Mouse (Mus musculus) left cerebral cortex, postnatal 14 days (tissue): Measurements from ENCODE around the gene Fgfr4. TPM values are rescaled to one million over a fixed set of nuclear protein-coding genes. Genes with fewer than 3 reads are reported as not detected.
"Not testable (repeated sequence)": the region's sequence is repeated elsewhere in the genome, so short reads cannot be mapped to it uniquely, and the experiment has no call there.

ENCODE experiments used
- DNase-seq, 2 experiments: peaks; one replicate each; pipeline ENCODE4 v3.0.0; 2021 to 2022; ENCODE audit warnings: low spot score in 2 of 2, mixed read lengths in 1 of 2
- intact Hi-C: fragments of 180-260 bp; cut with DNase I; formaldehyde crosslinking; loops from one replicate; pipeline ENCODE4 v1.15.1; 2025
- total RNA-seq, 2 experiments: library from RNA; stranded (reverse); gene quantifications; 2 replicates each; pipeline ENCODE4 v1.2.3; 2021

Gene Fgfr4
- total RNA-seq, 2 experiments from 2014 or later, result 0.11 to 0.25 TPM

GRCm38 (mm10) chr13:55168958-55169369 lies 16.5 kb downstream of the Fgfr4 start:
- intact Hi-C loops, result no loop called here
- DNase-seq, result peak; percentile 37 to 48

- intact Hi-C loops, result loop anchor here (5.0 kb wide), 1 partner anchor 64 kb away; the partner anchor contains the start of gene Zfp346
- DNase-seq, result peak; percentile 45 to 69
Measured at GRCm38 (mm10) chr13:55171517-55172335, 19.3 kb downstream of the Fgfr4 start.

GRCm38 (mm10) chr13:55172336-55172770 lies 19.9 kb downstream of the Fgfr4 start:
- intact Hi-C loops, result loop anchor here (5.0 kb wide), 1 partner anchor 65 kb away; the partner anchor contains the start of gene Zfp346
- no peak for DNase-seq

GRCm38 (mm10) chr13:55174347-55174746 lies 21.9 kb downstream of the Fgfr4 start:
- intact Hi-C loops, result loop anchor here (5.0 kb wide), 1 partner anchor 67 kb away; the partner anchor contains the start of gene Zfp346
- no peak for DNase-seq

GRCm38 (mm10) chr13:55176265-55176664 lies 23.8 kb downstream of the Fgfr4 start:
- intact Hi-C loops, result loop anchor here (5.0 kb wide), 1 partner anchor 39 kb away; no protein-coding TSS in a partner anchor
- DNase-seq, result no peak

GRCm38 (mm10) chr13:55177903-55178496 lies 25.6 kb downstream of the Fgfr4 start:
- DNase-seq, result no peak
- intact Hi-C loops, result loop anchor here (2.0 to 5.0 kb wide), 2 partner anchors 41 to 379 kb away; no protein-coding TSS in a partner anchor

GRCm38 (mm10) chr13:55178556-55178955 lies 26.1 kb downstream of the Fgfr4 start:
- intact Hi-C loops, result loop anchor here (2.0 to 5.0 kb wide), 2 partner anchors 41 to 380 kb away; no protein-coding TSS in a partner anchor
- peak; percentile 71 to 79 for DNase-seq

- DNase-seq, result no peak
- intact Hi-C loops, result loop anchor here (2.0 to 5.0 kb wide), 2 partner anchors 42 to 381 kb away; no protein-coding TSS in a partner anchor
Measured at GRCm38 (mm10) chr13:55179591-55179990, 27.2 kb downstream of the Fgfr4 start.

GRCm38 (mm10) chr13:55181786-55182172 lies 29.3 kb downstream of the Fgfr4 start:
- intact Hi-C loops, result no loop called here

GRCm38 (mm10) chr13:55182173-55182894 lies 29.9 kb downstream of the Fgfr4 start:
- intact Hi-C loops, result no loop called here
- peak; percentile 60 to 76 for DNase-seq

More at GRCm38 (mm10) chr13:55181786-55182172, 29.3 kb downstream of the Fgfr4 start:
- DNase-seq, result no peak

GRCm38 (mm10) chr13:55183382-55183781 lies 30.9 kb downstream of the Fgfr4 start:
- no peak for DNase-seq
- intact Hi-C loops, result no loop called here

- intact Hi-C loops, DNase-seq: not testable (repeated sequence)
Measured at GRCm38 (mm10) chr13:55187062-55187461, 34.6 kb downstream of the Fgfr4 start.

GRCm38 (mm10) chr13:55189531-55190107 lies 37.2 kb downstream of the Fgfr4 start:
- no peak for DNase-seq
- intact Hi-C loops, result no loop called here

GRCm38 (mm10) chr13:55190121-55190868 lies 37.9 kb downstream of the Fgfr4 start:
- intact Hi-C loops, result no loop called here
- peak; percentile 93 to 97 for DNase-seq

- intact Hi-C loops, result no loop called here
- no peak for DNase-seq
Measured at GRCm38 (mm10) chr13:55191535-55191934, 39.1 kb downstream of the Fgfr4 start.

- intact Hi-C loops, DNase-seq: not testable (repeated sequence)
Measured at GRCm38 (mm10) chr13:55202758-55203157, 50.3 kb downstream of the Fgfr4 start.

- no peak for DNase-seq
- intact Hi-C loops, result no loop called here
Measured at GRCm38 (mm10) chr13:55203740-55204139, 51.3 kb downstream of the Fgfr4 start.

- intact Hi-C loops, result no loop called here
Measured at GRCm38 (mm10) chr13:55204667-55205389, 52.4 kb downstream of the Fgfr4 start.

More at GRCm38 (mm10) chr13:55204667-55205389, 52.4 kb downstream of the Fgfr4 start:
- no peak for DNase-seq
